Mouse (Mus musculus) ES-Bruce4 (cell line): ENCODE data around the gene Mtf1.

ENCODE experiments used
- CTCF ChIP-seq: IDR thresholded peaks from one replicate; pipeline ENCODE4 v1.8.1; 2011; ENCODE audit warnings: low read depth, low read length
- EP300 ChIP-seq: IDR thresholded peaks from 2 replicates; pipeline ENCODE4 v1.6.1; 2011; ENCODE audit warnings: low read depth, low read length; ENCODE audit not compliant: insufficient read depth
- POLR2A ChIP-seq: IDR thresholded peaks from one replicate; pipeline ENCODE4 v1.8.1; 2011; ENCODE audit warnings: low read length; ENCODE audit not compliant: insufficient read depth

DNA sequence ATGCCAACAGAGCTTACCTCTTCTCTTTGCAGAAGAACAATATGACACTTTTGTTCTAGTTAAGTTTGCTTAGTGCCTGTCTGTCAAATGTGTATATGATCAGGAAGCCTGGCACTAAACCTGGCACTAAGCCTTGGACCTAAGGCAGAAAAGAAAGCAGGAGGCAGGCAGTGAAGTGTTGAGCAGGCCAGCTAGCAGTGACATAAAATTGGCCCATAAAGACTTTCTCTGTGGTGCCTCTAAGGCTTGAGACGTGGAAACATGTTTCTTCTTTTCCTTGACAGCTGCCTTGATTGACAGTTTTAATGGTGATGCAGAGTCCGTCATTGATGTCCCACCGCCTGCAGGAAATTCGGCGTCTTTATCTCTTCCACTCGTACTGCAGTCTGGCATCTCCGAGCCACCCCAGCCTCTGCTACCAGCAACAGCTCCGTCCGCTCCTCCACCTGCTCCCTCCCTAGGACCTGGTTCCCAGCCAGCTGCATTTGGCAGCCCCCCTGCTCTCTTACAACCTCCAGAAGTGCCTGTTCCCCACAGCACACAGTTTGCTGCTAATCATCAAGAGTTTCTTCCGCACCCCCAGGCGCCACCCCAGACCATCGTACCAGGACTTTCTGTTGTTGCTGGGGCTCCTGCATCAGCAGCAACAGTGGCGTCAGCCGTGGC, 36.3 kb downstream of the Mtf1 start:
- TF ChIP-seq POLR2A (no peak), CTCF (no peak), EP300 (no peak)
